Mouse (Mus musculus) mouse trophoblast stem cell (cell line): ENCODE measurements around the gene Ank3.

Experiments used
- in situ Hi-C, 2 experiments: fragments of 300-500 bp; cut with MseI, MboI; formaldehyde crosslinking; loops; 2 replicates in 1 of 2; 3 replicates in 1 of 2; pipeline ENCODE4 v1.15.1; 2025

The Ank3 gene

GRCm38 (mm10) chr10:69813823-69814522 lies 415.4 kb downstream of the Ank3 start:
- in situ Hi-C loops = no loop called here

GRCm38 (mm10) chr10:69821245-69821644 lies 422.7 kb downstream of the Ank3 start:
- in situ Hi-C loops = no loop called here

- in situ Hi-C loops = no loop called here
Measured at GRCm38 (mm10) chr10:69828770-69829169, 430.2 kb downstream of the Ank3 start.

- in situ Hi-C loops = no loop called here
Measured at GRCm38 (mm10) chr10:69829236-69829635, 430.7 kb downstream of the Ank3 start.

GRCm38 (mm10) chr10:69831568-69831967 lies 433.0 kb downstream of the Ank3 start:
- in situ Hi-C loops = no loop called here

- in situ Hi-C loops = no loop called here
Measured at GRCm38 (mm10) chr10:69832241-69832640, 433.7 kb downstream of the Ank3 start.

- in situ Hi-C loops = no loop called here
Measured at GRCm38 (mm10) chr10:69832822-69833221, 434.2 kb downstream of the Ank3 start.

GRCm38 (mm10) chr10:69834700-69835099 lies 436.1 kb downstream of the Ank3 start:
- in situ Hi-C loops = no loop called here

GRCm38 (mm10) chr10:69845749-69846148 lies 447.2 kb downstream of the Ank3 start:
- in situ Hi-C loops = loop anchor here in 1 of 2 experiments (5.0 kb wide), 1 partner anchor 183 kb away; no protein-coding TSS in a partner anchor

- in situ Hi-C loops = loop anchor here in 1 of 2 experiments (5.0 kb wide), 1 partner anchor 190 kb away; no protein-coding TSS in a partner anchor
Measured at GRCm38 (mm10) chr10:69852366-69853091, 454.0 kb downstream of the Ank3 start.

- in situ Hi-C loops = loop anchor here in 1 of 2 experiments (5.0 kb wide), 1 partner anchor 192 kb away; no protein-coding TSS in a partner anchor
Measured at GRCm38 (mm10) chr10:69854587-69855185, 456.1 kb downstream of the Ank3 start.

GRCm38 (mm10) chr10:69858011-69858410 lies 459.4 kb downstream of the Ank3 start:
- in situ Hi-C loops = no loop called here

- in situ Hi-C loops = no loop called here
Measured at GRCm38 (mm10) chr10:69858897-69859605, 460.5 kb downstream of the Ank3 start.

- in situ Hi-C loops = no loop called here
Measured at GRCm38 (mm10) chr10:69859848-69860479, 461.4 kb downstream of the Ank3 start.

GRCm38 (mm10) chr10:69862829-69863228 lies 464.3 kb downstream of the Ank3 start:
- in situ Hi-C loops = no loop called here

GRCm38 (mm10) chr10:69870348-69870747 lies 471.8 kb downstream of the Ank3 start:
- in situ Hi-C loops = loop anchor here (5.0 kb wide), 1 partner anchor 92 kb away; no protein-coding TSS in a partner anchor

GRCm38 (mm10) chr10:69870947-69871346 lies 472.4 kb downstream of the Ank3 start:
- in situ Hi-C loops = loop anchor here (5.0 kb wide), 1 partner anchor 91 kb away; no protein-coding TSS in a partner anchor

GRCm38 (mm10) chr10:69872182-69872741 lies 473.7 kb downstream of the Ank3 start:
- in situ Hi-C loops = loop anchor here (5.0 kb wide), 1 partner anchor 90 kb away; no protein-coding TSS in a partner anchor

GRCm38 (mm10) chr10:69872892-69873291 lies 474.3 kb downstream of the Ank3 start:
- in situ Hi-C loops = loop anchor here (5.0 kb wide), 1 partner anchor 89 kb away; no protein-coding TSS in a partner anchor

- in situ Hi-C loops = loop anchor here (5.0 kb wide), 1 partner anchor 87 kb away; no protein-coding TSS in a partner anchor
Measured at GRCm38 (mm10) chr10:69874806-69875205, 476.2 kb downstream of the Ank3 start.
